Mouse (Mus musculus) thymus, postnatal 36 days (tissue): Measurements from ENCODE around the gene Cela2a.
"Not testable (repeated sequence)": the region's sequence is repeated elsewhere in the genome, so short reads cannot be mapped to it uniquely, and the experiment has no call there.

Source experiments
- DNase-seq, 2 experiments: peaks; one replicate each; pipeline ENCODE4 v3.0.0; 2022; ENCODE audit warnings: mixed read lengths in 2 of 2

Cela2a gene

DNA sequence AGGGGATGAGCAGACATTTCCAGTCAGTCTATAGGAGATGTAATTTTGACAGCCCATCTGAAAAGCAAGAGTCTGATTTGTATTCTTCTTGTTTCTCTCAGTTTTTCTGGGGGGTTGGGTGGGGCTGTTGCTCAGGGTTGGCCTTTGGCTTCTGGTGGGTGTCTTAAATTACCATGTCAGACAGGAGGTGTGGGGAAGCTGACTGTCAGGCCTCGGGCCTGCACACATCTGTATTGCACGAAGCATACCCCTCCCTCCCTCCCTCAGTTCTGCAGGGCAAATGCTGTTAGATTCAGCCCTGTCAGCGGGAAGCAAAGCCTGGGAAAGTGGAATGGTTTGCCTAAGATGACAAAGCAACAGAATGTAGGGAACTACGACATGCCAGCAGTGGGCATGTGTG is 29.0 kb downstream of the Cela2a start:
- DNase-seq, result no peak

GRCm38 (mm10) chr4:141796356-141796755 is 29.6 kb downstream of the Cela2a start:
- DNase-seq, result no peak

DNA sequence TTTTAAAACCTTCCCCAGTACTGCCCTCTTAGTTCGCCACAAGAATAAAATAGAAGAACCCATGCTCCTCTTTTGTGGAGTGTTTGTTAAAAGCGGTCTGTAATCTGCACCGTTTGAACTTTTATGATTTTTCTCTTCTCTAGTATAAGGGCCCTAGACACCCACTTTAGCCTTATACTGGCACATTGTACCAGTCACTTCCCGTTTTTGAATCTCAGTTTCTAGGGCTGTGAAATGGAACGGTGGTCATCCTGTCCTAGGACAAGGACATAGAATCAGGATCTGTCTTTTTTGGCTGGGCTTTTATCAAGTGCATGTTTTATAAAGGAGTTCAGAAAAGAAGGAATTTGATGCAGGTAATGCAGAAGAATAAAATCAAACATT is 31.8 kb downstream of the Cela2a start:
- no peak for DNase-seq

DNA sequence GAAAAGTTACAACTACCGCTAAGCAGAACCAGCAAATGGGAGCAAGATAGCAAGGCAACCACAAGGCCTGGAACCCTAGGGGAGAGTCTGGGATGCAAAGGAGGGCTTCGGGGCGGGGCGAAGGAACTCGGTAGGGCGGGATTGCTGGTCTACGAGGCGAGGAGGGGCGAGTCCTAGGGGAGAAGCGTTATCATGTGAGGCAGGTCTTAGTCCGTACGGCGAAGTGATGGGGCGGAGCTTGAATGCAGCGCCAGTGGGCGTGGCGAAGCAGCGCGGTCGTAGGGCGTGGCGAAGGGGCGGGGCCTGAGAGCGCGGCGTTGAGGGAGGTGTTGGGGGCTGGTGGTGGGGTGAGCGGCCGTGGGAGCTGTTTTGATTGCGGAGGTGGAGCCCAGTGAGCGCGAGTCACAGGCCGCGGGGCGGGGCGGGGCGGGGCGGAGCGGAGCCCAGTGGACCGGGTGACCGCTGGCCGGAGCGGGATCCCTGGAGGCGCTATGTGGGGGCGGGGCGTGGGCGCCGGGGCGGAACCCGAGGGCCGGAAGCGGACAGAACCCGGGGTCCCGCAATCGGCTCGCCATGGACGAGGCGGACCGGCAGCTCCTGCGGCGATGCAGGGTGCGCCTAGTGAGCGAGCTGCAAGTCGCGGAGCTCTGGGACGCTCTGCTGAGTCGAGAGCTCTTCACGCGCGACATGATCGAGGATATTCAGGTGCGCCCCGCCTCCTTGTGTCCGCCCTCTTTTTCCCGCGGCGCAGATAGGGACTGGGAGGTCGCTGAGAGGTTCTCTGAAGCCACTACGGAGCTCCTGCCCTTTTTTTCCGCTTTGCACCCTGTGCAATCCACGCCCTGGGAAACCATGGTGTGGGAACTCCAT is 32.4 kb downstream of the Cela2a start, which contains the start of gene Casp9:
Gene Casp9 (plus strand): TSS at position 331 of the 870 bp plus-strand sequence.
- peak; percentile 96 to 98 for DNase-seq

GRCm38 (mm10) chr4:141792554-141793281 is 33.2 kb downstream of the Cela2a start:
- no peak for DNase-seq

DNA sequence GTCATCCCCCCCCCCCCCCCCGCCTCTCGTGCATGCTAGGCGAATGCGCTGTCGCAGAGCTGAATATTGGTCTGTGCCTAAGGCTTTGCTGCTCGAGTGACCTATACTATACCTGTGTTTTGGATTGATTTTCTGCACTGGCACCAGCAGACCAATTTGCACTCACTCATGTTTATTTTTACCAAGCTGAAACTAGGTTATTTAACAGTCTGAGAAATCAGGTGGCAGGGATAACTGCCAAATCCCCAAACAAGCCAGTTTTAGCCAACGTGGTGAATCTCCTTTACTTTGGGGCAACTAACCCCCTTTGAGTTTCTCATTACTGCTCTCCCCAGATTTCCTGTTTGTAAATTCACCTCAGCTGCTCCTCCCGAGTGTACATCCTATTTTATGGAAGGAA is 34.0 kb downstream of the Cela2a start:
- DNase-seq, result no peak

- DNase-seq, result no peak
These were observed 34.5 kb downstream of the Cela2a start for GRCm38 (mm10) chr4:141791486-141791885.

- DNase-seq, result peak; percentile 94 to 96
These were observed 35.4 kb downstream of the Cela2a start, which contains the start of gene Dnajc16 for GRCm38 (mm10) chr4:141790524-141790990. TSS of gene Dnajc16 (minus strand) at chr4:141790931.

GRCm38 (mm10) chr4:141789564-141790218 is 36.3 kb downstream of the Cela2a start:
- no peak for DNase-seq

DNA sequence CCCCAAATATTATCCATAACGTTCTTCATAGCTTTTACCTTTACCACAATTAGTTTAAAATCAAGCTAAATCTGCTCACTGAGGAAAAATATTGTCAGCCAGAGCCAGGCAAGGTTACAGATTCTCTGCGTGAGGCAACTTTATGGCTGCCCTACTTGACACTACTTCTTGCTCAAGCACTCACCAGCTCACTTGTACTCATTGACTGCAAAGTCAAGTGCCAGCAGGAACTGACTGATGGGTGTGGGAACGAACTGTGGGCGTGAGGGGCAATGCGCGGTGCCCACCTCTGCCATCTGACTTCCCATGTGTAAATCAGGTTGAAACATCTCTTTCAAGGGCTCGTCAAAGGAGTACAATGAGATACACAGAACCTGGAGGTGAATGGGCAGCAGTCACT is 38.5 kb downstream of the Cela2a start:
- DNase-seq, result no peak

DNA sequence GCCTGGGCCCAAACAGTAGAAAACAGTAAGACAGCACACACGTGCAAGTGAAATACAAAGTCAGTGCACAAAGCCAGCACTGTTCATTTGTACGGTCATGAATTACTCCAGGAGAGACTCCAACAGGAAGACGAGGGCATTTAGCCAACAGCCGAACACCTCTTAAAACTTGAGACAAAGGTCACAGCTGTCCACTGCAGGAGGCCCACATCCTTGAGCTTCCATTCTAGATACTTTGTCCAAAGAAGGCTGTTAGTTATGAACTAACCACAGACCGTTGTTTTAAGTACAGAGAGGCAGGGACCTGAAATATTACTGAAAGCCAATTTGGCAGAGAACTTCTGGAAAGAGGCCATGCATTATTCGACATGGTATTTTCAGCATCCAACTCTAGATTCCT is 38.9 kb downstream of the Cela2a start:
- DNase-seq, result no peak

DNA sequence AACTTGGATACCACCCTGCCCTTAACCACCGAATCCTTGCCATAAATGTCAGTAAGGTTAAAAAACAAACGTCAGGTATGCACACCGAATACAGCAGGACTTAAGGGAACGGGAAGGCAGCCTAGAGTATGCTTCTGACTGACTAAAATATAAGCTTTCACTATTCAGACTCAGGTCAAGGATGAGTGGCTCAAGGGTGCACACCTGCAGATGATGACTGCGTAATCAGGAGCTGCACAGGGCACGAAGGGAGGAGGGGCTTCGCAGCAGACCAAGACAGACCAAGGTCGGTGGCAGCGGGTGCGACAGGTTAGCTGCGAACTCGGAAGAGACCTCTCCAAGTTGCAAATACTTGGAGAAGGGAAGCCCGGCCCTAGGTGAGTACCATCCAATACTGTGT is 39.8 kb downstream of the Cela2a start:
- no peak for DNase-seq

DNA sequence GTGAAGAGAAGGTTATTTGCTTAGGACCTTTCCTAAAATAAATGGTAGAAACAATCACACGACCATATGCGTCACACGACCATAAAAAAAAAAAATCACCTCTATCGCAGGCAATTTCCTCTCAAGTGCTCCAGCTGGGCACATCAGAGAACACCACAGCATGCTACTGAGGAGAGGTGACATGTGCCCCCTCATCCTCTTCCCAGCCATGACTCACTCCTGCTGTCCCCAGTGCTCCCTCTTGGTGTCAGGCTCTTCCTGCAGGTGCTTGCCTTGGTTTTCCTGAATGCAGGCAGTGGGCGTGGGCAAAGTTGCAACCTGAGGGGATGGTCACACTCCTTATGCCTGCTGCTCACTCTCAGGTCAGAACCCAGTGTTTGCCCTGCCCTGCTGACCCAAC is 41.1 kb downstream of the Cela2a start:
- no peak for DNase-seq

DNA sequence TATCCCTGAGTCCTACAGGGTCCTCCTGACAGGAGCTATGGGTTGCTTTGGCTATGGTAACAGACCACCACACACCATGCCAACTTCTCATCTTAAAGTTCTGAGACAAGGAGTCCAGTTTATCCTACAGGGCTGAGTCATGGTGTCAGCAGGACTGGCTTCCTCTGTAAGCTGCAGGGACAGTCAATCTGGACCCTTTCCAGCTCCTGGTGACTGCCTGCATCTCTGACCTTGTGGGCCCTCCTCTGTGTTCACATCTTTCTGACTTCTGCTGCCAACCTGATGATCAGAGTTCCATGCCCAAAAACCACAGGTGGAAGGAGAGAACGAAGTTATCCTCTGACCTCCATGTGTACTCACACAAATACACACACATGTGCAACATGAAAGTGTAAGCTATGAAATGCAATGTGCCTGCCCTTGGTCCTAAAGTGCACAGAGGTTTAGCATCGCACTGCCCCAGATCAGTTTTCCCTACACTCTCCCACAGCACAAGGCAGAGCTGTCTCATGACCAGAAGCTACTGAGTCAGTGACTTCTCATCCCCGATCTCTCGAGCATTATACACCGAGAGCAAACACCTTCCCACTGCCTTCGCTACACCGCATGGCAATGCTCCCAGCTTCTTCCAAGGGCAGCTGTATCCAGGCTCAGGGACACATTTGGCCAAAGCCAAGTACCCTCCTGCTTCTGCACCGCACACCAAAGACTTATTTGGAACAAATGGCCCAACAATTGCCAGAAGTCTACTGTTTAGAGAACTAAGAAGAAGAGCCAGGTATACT is 44.6 kb downstream of the Cela2a start:
- DNase-seq, result no peak

DNA sequence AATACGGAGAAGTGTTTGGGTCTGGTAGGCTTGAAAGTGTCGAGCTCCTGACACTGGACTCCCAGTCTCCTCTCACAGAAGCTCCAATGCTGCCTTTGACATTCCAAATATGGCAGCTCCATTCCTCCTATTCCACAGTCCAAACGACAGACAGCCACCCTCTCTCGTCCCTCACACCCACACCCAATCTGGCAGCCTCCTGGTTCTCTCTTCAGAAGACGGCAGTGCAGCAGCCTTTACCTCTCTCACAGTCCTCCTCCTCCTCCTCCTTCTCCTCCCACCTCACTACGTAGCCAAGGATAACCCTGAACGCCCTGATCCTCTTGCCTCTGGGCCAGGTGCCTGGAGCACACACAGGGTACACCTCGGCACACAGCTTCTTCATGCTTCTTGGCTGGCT is 46.1 kb downstream of the Cela2a start:
- DNase-seq, result no peak

DNA sequence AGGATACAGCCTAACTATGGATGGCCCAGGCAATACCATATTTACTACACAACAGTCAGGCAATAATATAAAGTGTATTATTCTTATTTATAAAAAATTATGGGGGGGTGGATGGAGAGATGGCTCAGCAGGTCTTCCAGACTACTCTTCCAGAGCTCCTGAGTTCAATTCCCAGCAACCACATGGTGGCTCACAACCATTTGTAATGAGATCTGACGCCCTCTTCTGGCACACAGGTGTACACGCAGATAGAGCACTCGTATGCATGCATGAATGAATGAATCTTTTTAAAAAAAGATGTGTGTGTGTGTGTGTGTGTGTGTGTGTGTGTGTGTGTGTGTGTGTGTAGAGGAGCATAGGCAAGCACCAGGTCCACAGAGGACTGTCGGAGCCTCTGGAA is 52.9 kb downstream of the Cela2a start:
- not testable (repeated sequence) for DNase-seq

GRCm38 (mm10) chr4:141771823-141772222 is 54.1 kb downstream of the Cela2a start:
- DNase-seq, result no peak

DNA sequence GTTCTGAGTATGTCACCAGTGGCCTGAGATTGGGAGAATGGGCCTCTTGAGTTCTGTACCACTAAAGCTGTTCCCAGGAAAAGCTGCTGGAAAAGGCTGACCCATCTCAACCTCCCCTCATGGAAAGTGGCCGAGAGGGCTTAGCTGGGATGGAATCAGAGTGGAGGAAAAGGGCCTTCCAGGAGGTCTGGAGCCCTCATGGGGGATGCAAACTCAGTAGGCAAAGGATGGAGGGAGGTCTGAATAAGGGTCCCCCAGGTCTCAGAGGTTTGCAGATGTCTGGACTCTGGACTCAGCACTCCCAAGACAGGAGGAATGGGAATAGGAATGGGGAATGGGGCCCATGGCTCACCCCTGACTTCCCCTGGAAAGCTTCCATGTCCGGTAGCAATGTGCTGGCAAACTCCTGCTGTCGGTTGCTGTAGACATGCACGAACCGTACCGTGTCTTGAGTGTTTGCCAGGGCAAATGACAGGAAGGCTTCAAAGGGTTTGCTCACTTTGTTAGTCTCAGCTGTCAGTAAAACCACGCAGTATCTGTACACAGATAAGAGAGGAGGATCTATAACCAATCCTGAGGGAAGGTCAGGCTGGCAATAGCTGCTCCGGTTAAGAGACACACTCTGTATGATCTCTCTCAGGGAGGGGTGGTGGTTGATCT is 56.3 kb downstream of the Cela2a start:
- DNase-seq, result no peak

DNA sequence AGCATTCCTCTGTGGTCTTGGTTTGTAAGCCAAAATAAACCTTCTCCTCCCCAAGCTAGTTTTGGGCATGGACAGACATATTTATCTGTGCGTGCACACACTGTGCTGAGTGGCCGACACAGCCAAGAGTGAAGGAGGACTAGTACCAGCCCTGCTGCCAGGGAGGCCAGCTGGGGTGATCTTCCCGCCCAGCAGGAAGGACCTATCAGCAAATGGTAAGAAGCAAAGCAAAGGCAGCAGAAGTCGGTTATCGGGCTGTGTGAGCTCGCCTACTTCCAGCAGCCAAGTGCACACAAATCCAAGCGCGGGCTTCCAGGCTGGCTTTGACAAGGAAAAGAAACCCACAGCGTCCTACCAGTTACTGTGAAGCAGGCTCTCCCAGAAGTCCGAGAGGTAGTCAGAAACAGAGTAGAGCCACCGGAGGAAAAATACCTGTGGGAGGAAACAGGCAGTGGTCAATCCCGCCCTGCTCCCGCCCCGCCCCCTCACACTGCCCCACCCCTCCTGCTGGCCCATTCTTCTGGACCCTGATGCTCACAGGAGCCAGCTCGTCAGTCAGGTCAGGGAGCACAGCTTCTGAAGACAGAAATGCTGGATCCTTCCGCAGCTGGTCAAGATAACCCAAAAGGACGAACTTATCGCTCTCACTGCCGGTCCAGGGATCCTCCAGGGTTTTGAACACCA is 58.5 kb downstream of the Cela2a start:
- no peak for DNase-seq

DNA sequence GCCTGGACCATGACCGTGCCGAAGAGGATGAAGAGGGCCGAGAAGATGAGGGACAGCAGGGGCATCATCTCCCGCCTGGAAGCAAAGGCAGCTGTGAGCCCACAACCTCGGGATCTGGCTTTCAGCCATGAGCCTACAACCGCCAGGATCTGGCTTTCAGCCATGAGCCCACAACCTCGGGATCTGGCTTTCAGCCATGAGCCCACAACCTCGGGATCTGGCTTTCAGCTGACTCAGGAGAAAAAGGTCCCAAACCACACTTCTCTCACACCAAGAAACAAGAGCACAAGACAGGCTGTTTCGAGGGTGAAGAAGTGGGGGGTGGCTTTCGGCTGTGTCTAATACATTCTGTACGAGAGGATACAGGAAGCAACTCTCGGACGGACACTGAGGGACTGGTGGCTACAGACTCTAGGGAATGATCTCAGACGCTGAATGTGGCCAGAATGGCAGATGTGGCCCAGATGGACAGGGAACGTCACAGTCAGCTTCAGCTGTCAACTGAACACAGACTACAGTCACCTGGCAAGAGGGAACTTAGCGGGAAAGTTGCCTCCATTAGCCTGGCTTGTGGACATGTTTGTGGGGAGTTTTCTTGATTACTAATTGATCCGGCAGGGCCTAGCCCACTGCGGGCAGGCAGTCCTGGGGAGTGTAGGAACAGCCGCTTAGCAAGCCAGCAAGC is 59.1 kb downstream of the Cela2a start:
- DNase-seq, result no peak

DNA sequence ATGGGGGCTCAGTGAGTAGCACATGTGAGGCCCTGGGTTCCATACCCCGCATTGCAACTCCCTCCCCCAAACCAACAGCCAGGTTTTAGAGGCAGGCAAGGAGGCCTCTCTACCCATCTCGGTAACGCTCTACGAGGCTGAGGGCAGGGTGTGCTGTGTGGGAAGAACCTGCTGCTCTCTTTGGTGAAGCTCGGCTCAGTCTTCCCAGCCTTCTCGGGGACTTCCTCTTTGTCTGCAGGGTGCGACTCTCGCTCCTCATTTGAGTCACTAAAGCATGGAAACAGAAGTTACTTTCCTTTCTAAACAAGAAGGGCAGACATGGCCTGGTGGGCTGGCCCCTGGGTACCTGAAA is 59.7 kb downstream of the Cela2a start:
- DNase-seq, result no peak
